Mouse (Mus musculus) heart, postnatal 14 days (tissue): ENCODE measurements around the gene Mpl. TPM values are rescaled to one million over a fixed set of nuclear protein-coding genes. Genes with fewer than 3 reads are reported as not detected.

Experiments
- DNase-seq, 2 experiments: peaks; one replicate each; pipeline ENCODE4 v3.0.0; 2021 to 2022
- intact Hi-C: fragments of 180-260 bp; cut with DNase I; formaldehyde crosslinking; loops from one replicate; pipeline ENCODE4 v1.15.1; 2025
- total RNA-seq, 2 experiments: library from RNA; stranded (reverse); gene quantifications; 2 replicates each; pipeline ENCODE4 v1.2.3; 2021

Gene Mpl
- total RNA-seq, 2 experiments from 2014 or later = 0.10 to 0.17 TPM

- peak; percentile 26 to 30 for DNase-seq
- intact Hi-C loops = loop anchor here (5.0 kb wide), 1 partner anchor 59 kb away; no protein-coding TSS in a partner anchor
Observed at GRCm38 (mm10) chr4:118428531-118429214, 28.6 kb downstream of the Mpl start.

- intact Hi-C loops = loop anchor here (5.0 kb wide), 1 partner anchor 59 kb away; no protein-coding TSS in a partner anchor
- peak; percentile 95 to 96 for DNase-seq
Observed at GRCm38 (mm10) chr4:118427768-118428451, 29.4 kb downstream of the Mpl start, which contains the start of gene Elovl1. Gene Elovl1 (plus strand): TSS chr4:118428093.

- intact Hi-C loops = loop anchor here (5.0 kb wide), 1 partner anchor 60 kb away; no protein-coding TSS in a partner anchor
- DNase-seq = no peak
Observed at GRCm38 (mm10) chr4:118427415-118427767, 29.9 kb downstream of the Mpl start.

- intact Hi-C loops = loop anchor here (5.0 kb wide), 1 partner anchor 62 kb away; no protein-coding TSS in a partner anchor
Observed at GRCm38 (mm10) chr4:118425374-118425773, 31.9 kb downstream of the Mpl start.

GRCm38 (mm10) chr4:118424541-118425160 lies 32.7 kb downstream of the Mpl start:
- intact Hi-C loops = loop anchor here (5.0 kb wide), 1 partner anchor 63 kb away; no protein-coding TSS in a partner anchor
- no peak for DNase-seq

More at GRCm38 (mm10) chr4:118425374-118425773, 31.9 kb downstream of the Mpl start:
- no peak for DNase-seq

- intact Hi-C loops = no loop called here
- DNase-seq = no peak
Observed at GRCm38 (mm10) chr4:118421384-118421783, 35.9 kb downstream of the Mpl start.

GRCm38 (mm10) chr4:118417112-118417797 lies 40.1 kb downstream of the Mpl start:
- DNase-seq = no peak
- intact Hi-C loops = no loop called here

GRCm38 (mm10) chr4:118416329-118416728 lies 41.0 kb downstream of the Mpl start:
- no peak for DNase-seq
- intact Hi-C loops = no loop called here

- DNase-seq = no peak
- intact Hi-C loops = no loop called here
Observed at GRCm38 (mm10) chr4:118415779-118416178, 41.5 kb downstream of the Mpl start.

GRCm38 (mm10) chr4:118413553-118413952 lies 43.8 kb downstream of the Mpl start:
- intact Hi-C loops = no loop called here
- DNase-seq = no peak

- no peak for DNase-seq
- intact Hi-C loops = no loop called here
Observed at GRCm38 (mm10) chr4:118410871-118411270, 46.4 kb downstream of the Mpl start.

GRCm38 (mm10) chr4:118409142-118409900 lies 48.0 kb downstream of the Mpl start, which contains the start of the genes Szt2 and Med8:
Gene Szt2 (minus strand): TSS chr4:118409273.
Gene Med8 (plus strand): TSS chr4:118409337.
- intact Hi-C loops = loop anchor here (5.0 kb wide), 1 partner anchor 158 kb away; no protein-coding TSS in a partner anchor
- DNase-seq = peak; percentile 86 to 91

- no peak for DNase-seq
- intact Hi-C loops = no loop called here
Observed at GRCm38 (mm10) chr4:118402701-118403100, 54.6 kb downstream of the Mpl start.

GRCm38 (mm10) chr4:118401918-118402317 lies 55.4 kb downstream of the Mpl start:
- intact Hi-C loops = no loop called here
- DNase-seq = no peak

GRCm38 (mm10) chr4:118401421-118401820 lies 55.9 kb downstream of the Mpl start:
- no peak for DNase-seq
- intact Hi-C loops = no loop called here

GRCm38 (mm10) chr4:118398400-118398799 lies 58.9 kb downstream of the Mpl start:
- DNase-seq = no peak
- intact Hi-C loops = no loop called here

GRCm38 (mm10) chr4:118396433-118396832 lies 60.9 kb downstream of the Mpl start:
- DNase-seq = no peak
- intact Hi-C loops = no loop called here

- intact Hi-C loops = no loop called here
- DNase-seq = no peak
Observed at GRCm38 (mm10) chr4:118395289-118395688, 62.0 kb downstream of the Mpl start.

- intact Hi-C loops = no loop called here
- peak in 1 of 2 experiments; percentile 18 for DNase-seq
Observed at GRCm38 (mm10) chr4:118394505-118394904, 62.8 kb downstream of the Mpl start.
